ENCODE assay signal across 25 mouse cellular contexts in genomic region chr5:142615638-142616037, GRCm38 (mm10). TPM values are rescaled to one million over a fixed set of nuclear protein-coding genes. Genes with fewer than 3 reads are reported as not detected.
A peak's percentile ranks its signal among the peaks of the same experiment; 100 is the strongest.
DNase-seq lines count a peak whose midpoint lies in the region; ATAC-seq and TF ChIP-seq lines count a peak whose summit lies in the region.
"Had no signal": no experiment of that assay in that cellular context is flagged by ENCODE, and none has a peak within 500 bp of the region (broad histone marks: within the 10 kb centered on the region; RNA-seq: fewer than 3 reads in every experiment).

No protein-coding gene starts in this region.

- no peak overlapping the region for H3K27ac ChIP-seq in liver, embryonic 12.5 days
- H3K27ac ChIP-seq in liver, embryonic 11.5 days (ENCODE audit: low read depth, low read length) = no peak overlapping the region
- peak overlapping the region; percentile 73 for H3K27ac ChIP-seq in testis, adult 2 months (ENCODE audit: control insufficient read depth, insufficient read depth, low read depth, low read length)
- H3K27ac ChIP-seq: embryonic facial prominence, embryonic 10.5 days; embryonic facial prominence, embryonic 12.5 days; forebrain, embryonic 13.5 days; forebrain, embryonic 15.5 days had no signal

- WGBS in liver, embryonic 12.5 days (ENCODE audit: insufficient replicate concordance) = 52% methylated on average over 4 of the region's 4 CpGs
- 76% methylated on average over 4 of the region's 4 CpGs for WGBS in liver, embryonic 11.5 days

- peak overlapping the region; percentile 39; the same call in 1 of the 2 replicates for H3K9ac ChIP-seq in liver, embryonic 12.5 days
- H3K9ac ChIP-seq in liver, embryonic 11.5 days (ENCODE audit: low read depth, low read length) = no peak overlapping the region
- H3K9ac ChIP-seq: embryonic facial prominence, embryonic 12.5 days; forebrain, embryonic 13.5 days; forebrain, embryonic 15.5 days; forebrain, postnatal 0 days had no signal

- H3K27me3 ChIP-seq in liver, embryonic 12.5 days (replicated peaks) = peaks cover 7% of the 10 kb centered on the region; the same call in 1 of the 2 replicates
- no peaks in the 10 kb centered on the region for H3K27me3 ChIP-seq in liver, embryonic 11.5 days (replicated peaks; ENCODE audit: control insufficient read depth, insufficient read depth, low read length)
- H3K27me3 ChIP-seq in testis, adult 2 months (ENCODE audit: control insufficient read depth, insufficient read depth, low read length) = no peaks in the 10 kb centered on the region
- H3K27me3 ChIP-seq: embryonic facial prominence, embryonic 12.5 days; forebrain, embryonic 13.5 days; forebrain, embryonic 15.5 days had no signal

- ATAC-seq in liver, embryonic 12.5 days = no peak
- no peak for ATAC-seq in liver, embryonic 11.5 days (replicated peaks; ENCODE audit: low FRiP score)
- ATAC-seq: activated CD4-positive, CD25-positive, alpha-beta regulatory T cell, adult 4 months; CD4-positive, CD25-positive, alpha-beta regulatory T cell, adult 4 months; forebrain, embryonic 13.5 days; forebrain, embryonic 15.5 days; forebrain, postnatal 0 days; Patski had no signal

- H3K4me3 ChIP-seq in liver, embryonic 12.5 days = no peak overlapping the region
- no peak overlapping the region for H3K4me3 ChIP-seq in liver, embryonic 11.5 days (ENCODE audit: low read depth, low read length)
- H3K4me3 ChIP-seq in testis, adult 2 months (ENCODE audit: control insufficient read depth, low read depth, low read length) = no peak overlapping the region
- H3K4me3 ChIP-seq: embryonic facial prominence, embryonic 10.5 days; embryonic facial prominence, embryonic 12.5 days; forebrain, embryonic 13.5 days; forebrain, embryonic 15.5 days had no signal

- H3K4me1 ChIP-seq in liver, embryonic 12.5 days = peaks cover 11% of the 10 kb centered on the region; the same call in 1 of the 2 replicates
- H3K4me1 ChIP-seq in liver, embryonic 11.5 days (replicated peaks; ENCODE audit: control insufficient read depth, insufficient read depth, low read length) = no peaks in the 10 kb centered on the region
- H3K4me1 ChIP-seq in testis, adult 2 months (ENCODE audit: control insufficient read depth, insufficient read depth, low read length) = peaks cover 18% of the 10 kb centered on the region
- H3K4me1 ChIP-seq: embryonic facial prominence, embryonic 10.5 days; embryonic facial prominence, embryonic 12.5 days; forebrain, embryonic 13.5 days; forebrain, embryonic 15.5 days had no signal

- no peak for TF ChIP-seq CTCF in testis, adult 2 months (IDR thresholded peaks at IDR 0.05; ENCODE audit: control insufficient read depth, insufficient read depth, insufficient replicate concordance, low read depth, low read length)

- DNase-seq in adrenal gland, adult (ENCODE audit: inconsistent age in 2 of 2, low spot score in 1 of 2) = peak; percentile 60 to 75
- no peak for DNase-seq in adrenal gland, postnatal 14 days
- DNase-seq in adrenal gland, adult 8-10 months = peak; percentile 48
- no peak for DNase-seq in adrenal gland, postnatal 25 days
- no peak for DNase-seq in liver, embryonic 11.5 days (ENCODE audit: low spot score)
- no peak for DNase-seq in testis, postnatal 10 days (ENCODE audit: low spot score)
- DNase-seq: adrenal gland, postnatal 10 days; B cell, adult 2 months; cerebellum, adult 11-12 months; cerebellum, adult 2 months; cerebellum, adult 9-10 months; cerebellum, postnatal 10 days; cerebellum, postnatal 25 days; forebrain, postnatal 0 days had no signal

- no peaks in the 10 kb centered on the region for H3K36me3 ChIP-seq in liver, embryonic 12.5 days
- no peaks in the 10 kb centered on the region for H3K36me3 ChIP-seq in liver, embryonic 11.5 days (ENCODE audit: control insufficient read depth, insufficient read depth, low read length)
- H3K36me3 ChIP-seq in testis, adult 2 months (ENCODE audit: control insufficient read depth, insufficient read depth, low read length) = no peaks in the 10 kb centered on the region
- H3K36me3 ChIP-seq: embryonic facial prominence, embryonic 10.5 days; embryonic facial prominence, embryonic 12.5 days; forebrain, embryonic 15.5 days; G1E had no signal

- TF ChIP-seq POLR2A in testis, adult 2 months (IDR thresholded peaks at IDR 0.05; ENCODE audit: control insufficient read depth, low read depth, low read length) = no peak

- H3K4me2 ChIP-seq in liver, embryonic 12.5 days = no peak overlapping the region
- no peak overlapping the region for H3K4me2 ChIP-seq in liver, embryonic 11.5 days
- H3K4me2 ChIP-seq: embryonic facial prominence, embryonic 12.5 days; forebrain, embryonic 13.5 days; forebrain, embryonic 15.5 days had no signal

- no peaks in the 10 kb centered on the region for H3K9me3 ChIP-seq in liver, embryonic 12.5 days (replicated peaks)
- H3K9me3 ChIP-seq in liver, embryonic 11.5 days (ENCODE audit: control insufficient read depth, low read length) = no peaks in the 10 kb centered on the region
- H3K9me3 ChIP-seq: embryonic facial prominence, embryonic 12.5 days; forebrain, embryonic 13.5 days; forebrain, embryonic 15.5 days; G1E had no signal

RNA-seq across cellular contexts. Expression of gene Mmd2, which starts 7.0 kb away (rescaled TPM):
- total RNA-seq in adrenal gland, postnatal 14 days (2021) = 39.2 and 59.5 TPM in 2 replicates
- 10 to 100 TPM; 33.7 to 65.5 (median 38.5) TPM for total RNA-seq in adrenal gland, adult 8-10 months (2022)
- 28.5 and 32.3 TPM in 2 replicates for total RNA-seq in adrenal gland, postnatal 25 days (2021)
- 15.3 and 17.3 TPM in 2 replicates for polyA plus RNA-seq in liver, embryonic 12.5 days (2016; fragmentation: Nextera tagmentation; extraction: Ambion mirVana)
- polyA plus RNA-seq in liver, embryonic 11.5 days (2014; fragmentation: Nextera tagmentation; extraction: Ambion mirVana) = 20.2 and 23.0 TPM in 2 replicates
- polyA plus RNA-seq in testis, adult 2 months (2012; rRNA removed) = 19.6 and 25.6 TPM in 2 replicates
- total RNA-seq: CH12.LX had no signal
- polyA plus RNA-seq: activated CD4-positive, CD25-positive, alpha-beta regulatory T cell, adult 4 months; CD4-positive, CD25-positive, alpha-beta regulatory T cell, adult 4 months; G1E; Patski had no signal

RNA-seq across cellular contexts. Expression of gene Wipi2, which starts 11.9 kb away (rescaled TPM):
- total RNA-seq in adrenal gland, postnatal 14 days (2021) = 98.5 and 109 TPM in 2 replicates
- 100 to 1,000 TPM in 2 of 4 experiments, 10 to 100 TPM in 2; 92.3 to 120 (median 107) TPM for total RNA-seq in adrenal gland, adult 8-10 months (2022)
- 93.2 and 98.2 TPM in 2 replicates for total RNA-seq in adrenal gland, postnatal 25 days (2021)
- polyA plus RNA-seq in liver, embryonic 12.5 days (2016; fragmentation: Nextera tagmentation; extraction: Ambion mirVana) = 46.7 and 50.1 TPM in 2 replicates
- 52.7 and 56.3 TPM in 2 replicates for polyA plus RNA-seq in liver, embryonic 11.5 days (2014; fragmentation: Nextera tagmentation; extraction: Ambion mirVana)
- 60.6 and 61.0 TPM in 2 replicates for polyA plus RNA-seq in testis, adult 2 months (2012; rRNA removed)

Comparison
In these comparisons a context has a peak if more than half of its experiments do, and no peak if none do; other contexts are left out.
1. DNase-seq: peak in adrenal gland, adult (2 of 2) and adrenal gland, adult 8-10 months (single experiment); none in adrenal gland, postnatal 14 days (single experiment), adrenal gland, postnatal 25 days (single experiment), liver, embryonic 11.5 days (single experiment) and testis, postnatal 10 days (single experiment).